Mouse (Mus musculus): ENCODE results near the gene Tmem63c. TPM values are rescaled to one million over a fixed set of nuclear protein-coding genes. Genes with fewer than 3 reads are reported as not detected.

The Tmem63c gene
- polyA plus RNA-seq, 1 experiment from 2014 or later, result 1.2 TPM

GRCm38 (mm10) chr12:87054873-87055272 lies 33.7 kb downstream of the Tmem63c start:
- 65% methylated on average over 7 of the region's 7 CpGs for WGBS
- ATAC-seq (ENCODE audit: insufficient read depth, low FRiP score), result no peak

GRCm38 (mm10) chr12:87057066-87057465 lies 35.9 kb downstream of the Tmem63c start:
- Histone ChIP-seq H3K27me3 (ENCODE audit: control insufficient read depth, insufficient read depth, low read length) (no peaks in the 10 kb centered on the region), H3K4me1 (ENCODE audit: control insufficient read depth, insufficient read depth, low read length) (no peaks in the 10 kb centered on the region), H3K9me3 (replicated peaks; ENCODE audit: control insufficient read depth, low read length) (no peaks in the 10 kb centered on the region), H3K36me3 (ENCODE audit: control insufficient read depth, insufficient read depth, low read length) (no peaks in the 10 kb centered on the region), H3K9ac (ENCODE audit: low read length) (no peak overlapping the region), H3K4me2 (ENCODE audit: low read depth, low read length) (no peak overlapping the region), H3K27ac (ENCODE audit: low read length) (no peak overlapping the region), H3K4me3 (replicated peaks; ENCODE audit: low read length) (no peak overlapping the region)
- no peak for ATAC-seq (ENCODE audit: insufficient read depth, low FRiP score)
- WGBS, result 58% methylated on average over 17 of the region's 17 CpGs

More at GRCm38 (mm10) chr12:87054873-87055272, 33.7 kb downstream of the Tmem63c start:
- Histone ChIP-seq H3K27ac (ENCODE audit: low read length) (no peak overlapping the region), H3K27me3 (ENCODE audit: control insufficient read depth, insufficient read depth, low read length) (no peaks in the 10 kb centered on the region), H3K4me1 (ENCODE audit: control insufficient read depth, insufficient read depth, low read length) (no peaks in the 10 kb centered on the region), H3K36me3 (ENCODE audit: control insufficient read depth, insufficient read depth, low read length) (no peaks in the 10 kb centered on the region), H3K9ac (ENCODE audit: low read length) (no peak overlapping the region), H3K4me3 (replicated peaks; ENCODE audit: low read length) (no peak overlapping the region), H3K4me2 (ENCODE audit: low read depth, low read length) (no peak overlapping the region), H3K9me3 (replicated peaks; ENCODE audit: control insufficient read depth, low read length) (no peaks in the 10 kb centered on the region)

- Histone ChIP-seq H3K4me3 (replicated peaks; ENCODE audit: low read length) (no peak overlapping the region), H3K4me2 (ENCODE audit: low read depth, low read length) (no peak overlapping the region), H3K9ac (ENCODE audit: low read length) (no peak overlapping the region), H3K9me3 (replicated peaks; ENCODE audit: control insufficient read depth, low read length) (no peaks in the 10 kb centered on the region), H3K36me3 (ENCODE audit: control insufficient read depth, insufficient read depth, low read length) (no peaks in the 10 kb centered on the region), H3K4me1 (ENCODE audit: control insufficient read depth, insufficient read depth, low read length) (no peaks in the 10 kb centered on the region), H3K27ac (ENCODE audit: low read length) (no peak overlapping the region), H3K27me3 (ENCODE audit: control insufficient read depth, insufficient read depth, low read length) (no peaks in the 10 kb centered on the region)
- 81% methylated on average over 11 of the region's 11 CpGs for WGBS
- ATAC-seq (ENCODE audit: insufficient read depth, low FRiP score), result no peak
Observed at GRCm38 (mm10) chr12:87065446-87065845, 44.3 kb downstream of the Tmem63c start.

GRCm38 (mm10) chr12:87066429-87066828 lies 45.3 kb downstream of the Tmem63c start:
- no peaks in the 10 kb centered on the region for H3K36me3 ChIP-seq (ENCODE audit: control insufficient read depth, insufficient read depth, low read length)
- no peaks in the 10 kb centered on the region for H3K27me3 ChIP-seq (ENCODE audit: control insufficient read depth, insufficient read depth, low read length)
- no peaks in the 10 kb centered on the region for H3K4me1 ChIP-seq (ENCODE audit: control insufficient read depth, insufficient read depth, low read length)
- no peak overlapping the region for H3K27ac ChIP-seq (ENCODE audit: low read length)
- no peak overlapping the region for H3K4me2 ChIP-seq (ENCODE audit: low read depth, low read length)
- 73% methylated on average over 5 of the region's 5 CpGs for WGBS
- no peak overlapping the region for H3K9ac ChIP-seq (ENCODE audit: low read length)
- no peaks in the 10 kb centered on the region for H3K9me3 ChIP-seq (replicated peaks; ENCODE audit: control insufficient read depth, low read length)
- no peak for ATAC-seq (ENCODE audit: insufficient read depth, low FRiP score)
- H3K4me3 ChIP-seq (replicated peaks; ENCODE audit: low read length), result no peak overlapping the region

GRCm38 (mm10) chr12:87070520-87070919 lies 49.4 kb downstream of the Tmem63c start:
- H3K4me3 ChIP-seq (replicated peaks; ENCODE audit: low read length), result no peak overlapping the region
- H3K9ac ChIP-seq (ENCODE audit: low read length), result no peak overlapping the region
- H3K27ac ChIP-seq (ENCODE audit: low read length), result no peak overlapping the region
- no peaks in the 10 kb centered on the region for H3K36me3 ChIP-seq (ENCODE audit: control insufficient read depth, insufficient read depth, low read length)
- no peaks in the 10 kb centered on the region for H3K4me1 ChIP-seq (ENCODE audit: control insufficient read depth, insufficient read depth, low read length)
- no peaks in the 10 kb centered on the region for H3K27me3 ChIP-seq (ENCODE audit: control insufficient read depth, insufficient read depth, low read length)
- H3K4me2 ChIP-seq (ENCODE audit: low read depth, low read length), result no peak overlapping the region
- no peak for ATAC-seq (ENCODE audit: insufficient read depth, low FRiP score)
- no peaks in the 10 kb centered on the region for H3K9me3 ChIP-seq (replicated peaks; ENCODE audit: control insufficient read depth, low read length)
- WGBS, result 67% methylated on average over 5 of the region's 5 CpGs

GRCm38 (mm10) chr12:87076610-87077009 lies 55.5 kb downstream of the Tmem63c start:
- no peak overlapping the region for H3K4me2 ChIP-seq (ENCODE audit: low read depth, low read length)
- H3K27ac ChIP-seq (ENCODE audit: low read length), result no peak overlapping the region
- no peak for ATAC-seq (ENCODE audit: insufficient read depth, low FRiP score)
- no peaks in the 10 kb centered on the region for H3K27me3 ChIP-seq (ENCODE audit: control insufficient read depth, insufficient read depth, low read length)
- H3K9ac ChIP-seq (ENCODE audit: low read length), result no peak overlapping the region
- no peaks in the 10 kb centered on the region for H3K4me1 ChIP-seq (ENCODE audit: control insufficient read depth, insufficient read depth, low read length)
- no peak overlapping the region for H3K4me3 ChIP-seq (replicated peaks; ENCODE audit: low read length)
- H3K36me3 ChIP-seq (ENCODE audit: control insufficient read depth, insufficient read depth, low read length), result no peaks in the 10 kb centered on the region
- no peaks in the 10 kb centered on the region for H3K9me3 ChIP-seq (replicated peaks; ENCODE audit: control insufficient read depth, low read length)
- 85% methylated on average over 2 of the region's 2 CpGs for WGBS

- Histone ChIP-seq H3K27me3 (ENCODE audit: control insufficient read depth, insufficient read depth, low read length) (no peaks in the 10 kb centered on the region), H3K4me2 (ENCODE audit: low read depth, low read length) (no peak overlapping the region), H3K4me3 (replicated peaks; ENCODE audit: low read length) (no peak overlapping the region), H3K36me3 (ENCODE audit: control insufficient read depth, insufficient read depth, low read length) (no peaks in the 10 kb centered on the region), H3K4me1 (ENCODE audit: control insufficient read depth, insufficient read depth, low read length) (no peaks in the 10 kb centered on the region), H3K9ac (ENCODE audit: low read length) (no peak overlapping the region), H3K9me3 (replicated peaks; ENCODE audit: control insufficient read depth, low read length) (no peaks in the 10 kb centered on the region), H3K27ac (ENCODE audit: low read length) (no peak overlapping the region)
- 76% methylated on average over 8 of the region's 8 CpGs for WGBS
- ATAC-seq (ENCODE audit: insufficient read depth, low FRiP score), result no peak
Observed at GRCm38 (mm10) chr12:87082797-87083196, 61.7 kb downstream of the Tmem63c start.

GRCm38 (mm10) chr12:87087236-87087635 lies 66.1 kb downstream of the Tmem63c start:
- no peaks in the 10 kb centered on the region for H3K4me1 ChIP-seq (ENCODE audit: control insufficient read depth, insufficient read depth, low read length)
- H3K9ac ChIP-seq (ENCODE audit: low read length), result no peak overlapping the region
- 67% methylated on average over 7 of the region's 7 CpGs for WGBS
- no peak overlapping the region for H3K27ac ChIP-seq (ENCODE audit: low read length)
- H3K9me3 ChIP-seq (replicated peaks; ENCODE audit: control insufficient read depth, low read length), result no peaks in the 10 kb centered on the region
- no peak overlapping the region for H3K4me2 ChIP-seq (ENCODE audit: low read depth, low read length)
- H3K36me3 ChIP-seq (ENCODE audit: control insufficient read depth, insufficient read depth, low read length), result no peaks in the 10 kb centered on the region
- no peak for ATAC-seq (ENCODE audit: insufficient read depth, low FRiP score)
- H3K27me3 ChIP-seq (ENCODE audit: control insufficient read depth, insufficient read depth, low read length), result no peaks in the 10 kb centered on the region
- no peak overlapping the region for H3K4me3 ChIP-seq (replicated peaks; ENCODE audit: low read length)

GRCm38 (mm10) chr12:87088331-87088730 lies 67.2 kb downstream of the Tmem63c start:
- no peaks in the 10 kb centered on the region for H3K9me3 ChIP-seq (replicated peaks; ENCODE audit: control insufficient read depth, low read length)
- H3K4me3 ChIP-seq (replicated peaks; ENCODE audit: low read length), result no peak overlapping the region
- ATAC-seq (ENCODE audit: insufficient read depth, low FRiP score), result no peak
- 46% methylated on average over 4 of the region's 4 CpGs for WGBS
- H3K27ac ChIP-seq (ENCODE audit: low read length), result no peak overlapping the region
- H3K36me3 ChIP-seq (ENCODE audit: control insufficient read depth, insufficient read depth, low read length), result no peaks in the 10 kb centered on the region
- no peaks in the 10 kb centered on the region for H3K4me1 ChIP-seq (ENCODE audit: control insufficient read depth, insufficient read depth, low read length)
- no peak overlapping the region for H3K9ac ChIP-seq (ENCODE audit: low read length)
- H3K4me2 ChIP-seq (ENCODE audit: low read depth, low read length), result no peak overlapping the region
- H3K27me3 ChIP-seq (ENCODE audit: control insufficient read depth, insufficient read depth, low read length), result no peaks in the 10 kb centered on the region

- Histone ChIP-seq H3K27me3 (ENCODE audit: control insufficient read depth, insufficient read depth, low read length) (no peaks in the 10 kb centered on the region), H3K36me3 (ENCODE audit: control insufficient read depth, insufficient read depth, low read length) (no peaks in the 10 kb centered on the region), H3K4me1 (ENCODE audit: control insufficient read depth, insufficient read depth, low read length) (no peaks in the 10 kb centered on the region), H3K9ac (ENCODE audit: low read length) (no peak overlapping the region), H3K4me2 (ENCODE audit: low read depth, low read length) (no peak overlapping the region), H3K4me3 (replicated peaks; ENCODE audit: low read length) (no peak overlapping the region), H3K27ac (ENCODE audit: low read length) (no peak overlapping the region), H3K9me3 (replicated peaks; ENCODE audit: control insufficient read depth, low read length) (no peaks in the 10 kb centered on the region)
- ATAC-seq (ENCODE audit: insufficient read depth, low FRiP score), result no peak
- WGBS, result 56% methylated on average over 4 of the region's 4 CpGs
Observed at GRCm38 (mm10) chr12:87089255-87089654, 68.1 kb downstream of the Tmem63c start.
